Mouse (Mus musculus): ENCODE measurements around the gene Gns. TPM values are rescaled to one million over a fixed set of nuclear protein-coding genes. Genes with fewer than 3 reads are reported as not detected.
"Not testable (repeated sequence)": the region's sequence is repeated elsewhere in the genome, so short reads cannot be mapped to it uniquely, and the experiment has no call there.

Gene Gns
- polyA plus RNA-seq, 1 experiment = 39.2 TPM

DNA sequence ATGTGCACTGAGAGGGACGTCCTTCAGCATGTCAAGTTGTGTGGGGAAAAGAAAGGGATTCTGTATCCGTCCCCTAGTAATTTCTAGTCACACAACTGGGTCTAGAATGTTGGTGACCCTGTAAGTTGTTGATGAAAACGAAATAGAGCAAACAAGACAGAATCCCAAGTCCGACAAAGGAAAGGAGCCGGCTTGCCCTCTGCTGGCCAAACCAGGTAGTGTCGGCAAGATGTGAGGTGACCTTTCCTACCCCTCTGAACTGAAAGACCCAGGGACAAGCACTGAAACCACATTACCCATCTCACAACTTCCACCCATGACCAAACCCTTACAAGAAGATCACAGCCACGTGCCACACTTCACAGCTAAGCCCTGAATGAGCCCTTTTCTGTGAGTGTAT lies 34.0 kb upstream of the Gns start:
- WGBS = 10% methylated on average over 7 of the region's 7 CpGs
- Histone ChIP-seq H3K27ac (ENCODE audit: control insufficient read depth, insufficient read depth, low read depth, low read length, poor library complexity) (no peak overlapping the region), H3K4me3 (replicated peaks; ENCODE audit: control insufficient read depth, low read depth, low read length) (no peak overlapping the region), H3K4me1 (ENCODE audit: control insufficient read depth, insufficient read depth, low read length) (no peaks in the 10 kb centered on the region)
- TF ChIP-seq POLR2A (IDR thresholded peaks at IDR 0.05; ENCODE audit: borderline replicate concordance, control insufficient read depth, low read depth, low read length) (no peak), CTCF (IDR thresholded peaks at IDR 0.05; ENCODE audit: control insufficient read depth, insufficient read depth, low read length) (peak; percentile 81)

DNA sequence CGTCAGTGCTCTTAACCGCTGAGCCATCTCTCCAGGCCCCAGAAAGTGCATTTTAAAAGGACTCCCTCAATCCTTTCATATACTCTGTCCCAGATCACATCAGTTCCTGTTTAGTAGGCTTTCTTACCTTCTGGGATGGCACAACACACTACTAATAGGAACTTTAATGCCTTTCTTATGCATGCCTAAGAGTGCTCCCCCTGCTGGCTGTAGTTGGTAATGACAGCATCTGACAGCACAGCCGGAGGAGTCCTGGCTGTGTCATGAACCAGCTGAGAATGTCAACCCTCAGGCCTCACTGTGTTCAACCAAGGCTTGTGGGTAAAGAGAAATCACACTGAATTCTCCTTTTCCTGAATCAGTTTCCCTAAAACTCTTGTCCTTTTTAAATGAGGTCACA lies 30.3 kb upstream of the Gns start:
- Histone ChIP-seq H3K27ac (ENCODE audit: control insufficient read depth, insufficient read depth, low read depth, low read length, poor library complexity) (no peak overlapping the region), H3K4me1 (ENCODE audit: control insufficient read depth, insufficient read depth, low read length) (no peaks in the 10 kb centered on the region), H3K4me3 (replicated peaks; ENCODE audit: control insufficient read depth, low read depth, low read length) (no peak overlapping the region)
- 55% methylated on average over 3 of the region's 3 CpGs for WGBS
- TF ChIP-seq POLR2A (IDR thresholded peaks at IDR 0.05; ENCODE audit: borderline replicate concordance, control insufficient read depth, low read depth, low read length) = no peak
- TF ChIP-seq CTCF (IDR thresholded peaks at IDR 0.05; ENCODE audit: control insufficient read depth, insufficient read depth, low read length) = peak; percentile 84

GRCm38 (mm10) chr10:121336536-121336935 lies 28.4 kb upstream of the Gns start:
- WGBS = 81% methylated on average over 14 of the region's 14 CpGs
- not testable (repeated sequence) for H3K4me3 ChIP-seq (replicated peaks; ENCODE audit: control insufficient read depth, low read depth, low read length)

GRCm38 (mm10) chr10:121340754-121341593 lies 23.9 kb upstream of the Gns start:
- Histone ChIP-seq H3K4me1 (ENCODE audit: control insufficient read depth, insufficient read depth, low read length) (no peaks in the 10 kb centered on the region), H3K4me3 (replicated peaks; ENCODE audit: control insufficient read depth, low read depth, low read length) (no peak overlapping the region), H3K27ac (ENCODE audit: control insufficient read depth, insufficient read depth, low read depth, low read length, poor library complexity) (no peak overlapping the region)
- WGBS = 83% methylated on average over 11 of the region's 11 CpGs
- TF ChIP-seq CTCF (IDR thresholded peaks at IDR 0.05; ENCODE audit: control insufficient read depth, insufficient read depth, low read length) (no peak), POLR2A (IDR thresholded peaks at IDR 0.05; ENCODE audit: borderline replicate concordance, control insufficient read depth, low read depth, low read length) (no peak)

More at GRCm38 (mm10) chr10:121336536-121336935, 28.4 kb upstream of the Gns start:
- H3K4me1 ChIP-seq (ENCODE audit: control insufficient read depth, insufficient read depth, low read length); H3K27ac ChIP-seq (ENCODE audit: control insufficient read depth, insufficient read depth, low read depth, low read length, poor library complexity): not testable (repeated sequence)

DNA sequence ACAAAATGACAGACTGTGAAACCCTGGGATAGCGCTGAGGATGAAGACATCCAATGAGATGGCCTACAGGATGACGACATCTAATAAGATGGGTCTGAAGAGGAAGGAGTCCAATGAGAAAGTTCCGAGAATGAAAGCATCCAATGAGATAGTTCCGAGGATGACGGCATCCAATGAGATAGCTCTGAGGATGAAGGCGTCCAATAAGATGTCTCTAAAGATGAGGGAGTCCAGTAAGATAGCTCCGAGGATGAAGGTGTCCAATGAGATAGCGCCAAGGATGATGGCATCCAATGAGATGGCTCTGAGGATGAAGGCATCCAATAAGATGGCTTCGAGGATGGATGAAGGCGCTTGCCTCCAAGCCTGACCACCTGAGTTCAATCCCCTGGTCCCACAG lies 22.6 kb upstream of the Gns start:
- H3K4me3 ChIP-seq (replicated peaks; ENCODE audit: control insufficient read depth, low read depth, low read length) = no peak overlapping the region
- TF ChIP-seq POLR2A (IDR thresholded peaks at IDR 0.05; ENCODE audit: borderline replicate concordance, control insufficient read depth, low read depth, low read length) (no peak), CTCF (IDR thresholded peaks at IDR 0.05; ENCODE audit: control insufficient read depth, insufficient read depth, low read length) (no peak)
- H3K27ac ChIP-seq (ENCODE audit: control insufficient read depth, insufficient read depth, low read depth, low read length, poor library complexity) = no peak overlapping the region
- WGBS = 87% methylated on average over 10 of the region's 10 CpGs
- no peaks in the 10 kb centered on the region for H3K4me1 ChIP-seq (ENCODE audit: control insufficient read depth, insufficient read depth, low read length)

- Histone ChIP-seq H3K4me1 (ENCODE audit: control insufficient read depth, insufficient read depth, low read length) (no peaks in the 10 kb centered on the region), H3K4me3 (replicated peaks; ENCODE audit: control insufficient read depth, low read depth, low read length) (no peak overlapping the region), H3K27ac (ENCODE audit: control insufficient read depth, insufficient read depth, low read depth, low read length, poor library complexity) (no peak overlapping the region)
- 34% methylated on average over 6 of the region's 6 CpGs for WGBS
- no peak for TF ChIP-seq POLR2A (IDR thresholded peaks at IDR 0.05; ENCODE audit: borderline replicate concordance, control insufficient read depth, low read depth, low read length)
- TF ChIP-seq CTCF (IDR thresholded peaks at IDR 0.05; ENCODE audit: control insufficient read depth, insufficient read depth, low read length) = no peak
These were observed 21.0 kb upstream of the Gns start for GRCm38 (mm10) chr10:121343867-121344266.

DNA sequence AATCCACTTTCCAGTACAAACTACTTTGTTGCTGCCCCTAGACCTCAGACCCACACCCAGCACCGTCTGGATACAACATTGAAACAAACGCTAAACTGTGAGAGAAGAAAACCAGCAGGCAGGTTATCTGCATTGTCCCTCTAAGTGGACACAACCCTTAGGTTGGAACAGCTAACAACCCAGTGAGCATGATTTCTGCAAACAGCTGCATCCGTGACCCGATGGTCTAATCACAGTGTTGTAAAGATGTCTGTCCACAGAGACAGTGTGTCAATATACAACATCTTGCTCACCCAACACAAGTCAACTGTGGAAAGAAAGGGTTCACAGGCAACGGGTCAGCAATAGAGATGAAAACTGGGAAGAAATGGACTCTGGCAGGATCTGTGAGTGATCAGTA lies 15.6 kb upstream of the Gns start:
- WGBS = 71% methylated on average over 5 of the region's 5 CpGs
- H3K27ac ChIP-seq (ENCODE audit: control insufficient read depth, insufficient read depth, low read depth, low read length, poor library complexity) = no peak overlapping the region
- TF ChIP-seq CTCF (IDR thresholded peaks at IDR 0.05; ENCODE audit: control insufficient read depth, insufficient read depth, low read length) (no peak), POLR2A (IDR thresholded peaks at IDR 0.05; ENCODE audit: borderline replicate concordance, control insufficient read depth, low read depth, low read length) (no peak)
- no peaks in the 10 kb centered on the region; the same call in 1 of the 2 replicates for H3K4me1 ChIP-seq (ENCODE audit: control insufficient read depth, insufficient read depth, low read length)
- no peak overlapping the region for H3K4me3 ChIP-seq (replicated peaks; ENCODE audit: control insufficient read depth, low read depth, low read length)

DNA sequence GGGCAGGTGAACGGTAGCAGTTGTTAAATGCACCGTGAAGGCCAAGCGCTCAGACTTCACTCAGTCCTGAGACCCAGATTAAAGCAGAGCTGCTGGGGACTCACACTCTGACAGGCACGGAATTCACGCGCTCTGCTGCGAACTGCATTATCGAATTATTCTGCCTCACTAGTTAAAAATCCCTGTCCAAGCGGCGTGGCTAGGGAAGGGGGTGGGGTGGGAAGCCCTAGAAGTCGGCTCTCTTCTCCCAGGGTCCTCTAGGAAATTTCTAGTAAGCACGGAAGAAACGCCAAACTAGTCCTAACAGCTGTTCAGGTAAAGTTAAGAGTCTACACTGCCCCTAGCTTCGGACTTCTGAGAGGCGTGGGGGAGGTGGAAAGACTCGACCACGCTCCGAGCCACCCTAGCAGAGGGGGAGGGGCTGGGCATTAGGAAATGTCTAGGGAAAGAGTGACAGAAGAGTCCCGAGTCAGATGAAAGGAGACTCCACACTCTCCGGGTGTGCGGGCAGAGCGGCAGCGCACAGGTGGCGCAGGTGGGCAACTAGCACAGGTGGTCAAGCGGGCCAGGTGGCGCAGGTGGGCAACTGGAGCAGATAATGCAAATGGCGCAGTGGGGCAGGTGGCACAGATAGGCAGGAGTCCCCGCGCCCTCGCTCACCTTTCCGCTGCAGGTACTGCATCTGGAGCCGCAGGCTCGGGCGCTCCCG lies 14.4 kb upstream of the Gns start:
- TF ChIP-seq CTCF (IDR thresholded peaks at IDR 0.05; ENCODE audit: control insufficient read depth, insufficient read depth, low read length) (no peak), POLR2A (IDR thresholded peaks at IDR 0.05; ENCODE audit: borderline replicate concordance, control insufficient read depth, low read depth, low read length) (0 out of 2 replicates have a peak, but pooled peaks have one; percentile 1)
- 9% methylated on average over 35 of the region's 35 CpGs for WGBS
- peak overlapping the region; percentile 56 for H3K4me3 ChIP-seq (replicated peaks; ENCODE audit: control insufficient read depth, low read depth, low read length)
- no peak overlapping the region; the same call in 1 of the 2 replicates for H3K27ac ChIP-seq (ENCODE audit: control insufficient read depth, insufficient read depth, low read depth, low read length, poor library complexity)
- no peaks in the 10 kb centered on the region; the same call in 1 of the 2 replicates for H3K4me1 ChIP-seq (ENCODE audit: control insufficient read depth, insufficient read depth, low read length)
